Mouse (Mus musculus) limb, embryonic 14.5 days (tissue): ENCODE measurements at regions not wholly inside any gene's neighbourhood (a gene's known extent, or its start where the extent isn't known, plus 50 kb on each side); places are given as distances from the start of the nearest gene placed in this dataset.

Source experiments
- ATAC-seq: fragments of 200-750 bp; cut with Nextera tagmentation; 2 replicates; pipeline ENCODE4 v1.8.0; 2017; ENCODE audit warnings: low read depth, moderate number of reproducible peaks, moderate TSS enrichment; ENCODE audit not compliant: low FRiP score
- DNase-seq: peaks from one replicate; pipeline ENCODE4 v3.0.0-alpha.2; 2015; ENCODE audit warnings: low spot score
- H3K27ac ChIP-seq: fragments of 300-500 bp; sonication (generic); replicated peaks from 2 replicates; pipeline ENCODE4 v1.5.1; 2014; ENCODE audit warnings: low read depth, mild to moderate bottlenecking, low read length, moderate library complexity, mixed read lengths
- H3K27me3 ChIP-seq: fragments of 300-500 bp; sonication (generic); 2 replicates; pipeline ENCODE4 v1.6.1; 2014; ENCODE audit warnings: low read length, mixed read lengths; ENCODE audit not compliant: control insufficient read depth, insufficient read depth
- H3K36me3 ChIP-seq: fragments of 300-500 bp; sonication (generic); 2 replicates; pipeline ENCODE4 v1.6.1; 2014; ENCODE audit warnings: mild to moderate bottlenecking, low read length, moderate library complexity, mixed read lengths; ENCODE audit not compliant: control insufficient read depth, insufficient read depth
- H3K4me1 ChIP-seq: fragments of 300-500 bp; sonication (generic); 2 replicates; pipeline ENCODE4 v1.6.1; 2014; ENCODE audit warnings: antibody characterized with exemption, low read length, mixed read lengths; ENCODE audit not compliant: control insufficient read depth, insufficient read depth
- H3K4me2 ChIP-seq: fragments of 300-500 bp; sonication (generic); replicated peaks from 2 replicates; pipeline ENCODE4 v1.6.1; 2014; ENCODE audit warnings: low read depth, mild to moderate bottlenecking, low read length, moderate library complexity; ENCODE audit not compliant: severe bottlenecking
- H3K4me3 ChIP-seq: fragments of 300-500 bp; sonication (generic); replicated peaks from 2 replicates; pipeline ENCODE4 v1.5.1; 2014; ENCODE audit warnings: low read length
- H3K9ac ChIP-seq: fragments of 300-500 bp; sonication (generic); 2 replicates; pipeline ENCODE4 v1.6.1; 2014; ENCODE audit warnings: mild to moderate bottlenecking, low read depth, low read length, moderate library complexity; ENCODE audit not compliant: severe bottlenecking
- H3K9me3 ChIP-seq: fragments of 300-500 bp; sonication (generic); 2 replicates; pipeline ENCODE4 v1.6.1; 2016; ENCODE audit warnings: low read length; ENCODE audit not compliant: control insufficient read depth
- POLR2A ChIP-seq: fragments of 200-500 bp; IDR thresholded peaks from 2 replicates; pipeline ENCODE4 v1.8.0; 2012; ENCODE audit warnings: inconsistent platforms, mild to moderate bottlenecking, moderate library complexity, borderline replicate concordance; ENCODE audit not compliant: insufficient read depth, insufficient read length; ENCODE audit errors: extremely low read depth
- WGBS: fragments of 180-500 bp; shearing (Covaris S2); extraction: QIAGEN DNeasy Blood & Tissue Kit; methylation state at CpG from one replicate; pipeline ENCODE4 v1.1.7; 2014; 5-methylcytosine and 5-hydroxymethylcytosine counted together

DNA sequence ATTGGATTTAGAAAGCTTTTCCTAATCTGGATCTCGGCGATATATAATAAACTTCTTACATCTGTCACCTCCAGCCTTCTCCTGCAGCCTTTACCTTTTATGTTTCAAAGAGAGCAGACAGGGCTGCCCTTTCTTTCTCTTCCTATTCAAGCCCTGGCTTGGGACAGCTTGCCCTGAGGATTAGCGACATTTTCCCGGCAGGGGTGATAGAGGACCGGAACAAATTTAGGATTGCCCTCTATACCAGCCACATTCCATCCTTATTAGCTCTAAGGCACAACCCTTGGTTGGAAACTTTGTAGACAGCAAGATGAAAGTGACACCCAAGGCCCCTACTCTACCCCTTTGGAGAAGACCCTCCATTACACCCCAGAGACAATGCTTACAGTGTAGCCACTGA is 360.8 kb downstream of the Vps13c start:
- Histone ChIP-seq H3K36me3 (no peaks in the 10 kb centered on the region), H3K9ac (no peak overlapping the region), H3K4me1 (no peaks in the 10 kb centered on the region), H3K4me2 (no peak overlapping the region), H3K4me3 (no peak overlapping the region), H3K27ac (no peak overlapping the region), H3K9me3 (no peaks in the 10 kb centered on the region), H3K27me3 (no peaks in the 10 kb centered on the region)
- WGBS: 44% methylated on average over 5 of the region's 5 CpGs
- no peak for TF ChIP-seq POLR2A
- DNase-seq (no peak), ATAC-seq (no peak)

- 87% methylated on average over 6 of the region's 6 CpGs for WGBS
- ATAC-seq: no peak
- H3K4me2 ChIP-seq: no peak overlapping the region
Measured at GRCm38 (mm10) chr9:68225694-68226093, 385.5 kb downstream of the Vps13c start.

GRCm38 (mm10) chr9:68231131-68231530 is 390.9 kb downstream of the Vps13c start:
- H3K36me3 ChIP-seq: no peaks in the 10 kb centered on the region
- no peak for ATAC-seq
- H3K9ac ChIP-seq: no peak overlapping the region
- TF ChIP-seq POLR2A: no peak
- H3K4me3 ChIP-seq: no peak overlapping the region
- H3K27me3 ChIP-seq: no peaks in the 10 kb centered on the region
- no peak overlapping the region for H3K27ac ChIP-seq
- 81% methylated on average over 3 of the region's 3 CpGs for WGBS
- no peak overlapping the region for H3K4me2 ChIP-seq
- H3K9me3 ChIP-seq: no peaks in the 10 kb centered on the region
- no peak for DNase-seq
- peaks cover 10% of the 10 kb centered on the region for H3K4me1 ChIP-seq

More at GRCm38 (mm10) chr9:68225694-68226093, 385.5 kb downstream of the Vps13c start:
- H3K4me1 ChIP-seq: no peaks in the 10 kb centered on the region
- H3K27ac ChIP-seq: no peak overlapping the region
- H3K36me3 ChIP-seq: no peaks in the 10 kb centered on the region
- H3K9ac ChIP-seq: no peak overlapping the region
- H3K27me3 ChIP-seq: no peaks in the 10 kb centered on the region
- H3K9me3 ChIP-seq: no peaks in the 10 kb centered on the region
- TF ChIP-seq POLR2A: no peak
- DNase-seq: no peak
- no peak overlapping the region for H3K4me3 ChIP-seq

- peaks cover 10% of the 10 kb centered on the region for H3K4me1 ChIP-seq
- no peaks in the 10 kb centered on the region for H3K36me3 ChIP-seq
- no peak overlapping the region for H3K27ac ChIP-seq
- H3K9ac ChIP-seq: no peak overlapping the region
- 7% methylated on average over 12 of the region's 12 CpGs for WGBS
- TF ChIP-seq POLR2A: no peak
- ATAC-seq: peak; percentile 63
- DNase-seq: peak; percentile 31
- H3K27me3 ChIP-seq: no peaks in the 10 kb centered on the region
- no peaks in the 10 kb centered on the region for H3K9me3 ChIP-seq
- H3K4me3 ChIP-seq: no peak overlapping the region
- peak overlapping the region; percentile 7; the same call in 1 of the 2 replicates for H3K4me2 ChIP-seq
Measured at GRCm38 (mm10) chr9:68234979-68235649, 394.9 kb downstream of the Vps13c start.

DNA sequence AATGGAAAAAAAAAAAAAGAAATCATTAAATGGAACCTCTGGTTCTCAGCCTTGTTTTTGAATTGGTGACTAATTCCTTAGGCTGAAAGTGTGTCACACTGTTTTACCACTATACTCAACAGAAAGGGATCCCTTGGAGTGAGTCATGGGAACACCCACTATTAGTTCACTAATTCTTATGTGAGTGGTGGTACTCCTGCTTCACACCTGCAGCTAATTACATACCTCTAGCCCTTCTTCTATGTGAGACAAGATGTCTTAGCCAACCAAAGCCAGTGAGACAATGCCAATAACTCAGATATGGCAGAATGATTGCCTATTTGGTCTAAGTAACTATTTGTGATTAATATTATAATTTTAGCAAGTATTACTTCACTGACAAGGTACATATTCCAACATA is 398.9 kb downstream of the Vps13c start:
- Histone ChIP-seq H3K9me3 (no peaks in the 10 kb centered on the region), H3K4me3 (no peak overlapping the region), H3K36me3 (no peaks in the 10 kb centered on the region), H3K27me3 (no peaks in the 10 kb centered on the region), H3K4me2 (no peak overlapping the region), H3K4me1 (peaks cover 10% of the 10 kb centered on the region), H3K9ac (no peak overlapping the region), H3K27ac (no peak overlapping the region)
- DNase-seq (no peak), ATAC-seq (no peak)
- TF ChIP-seq POLR2A: no peak
